Mouse (Mus musculus) B cell, adult 67 days (primary cell): ENCODE measurements around the gene Osr1. TPM values are rescaled to one million over a fixed set of nuclear protein-coding genes. Genes with fewer than 3 reads are reported as not detected.

Experiments used
- total RNA-seq, 2 experiments: library from RNA; stranded (reverse); gene quantifications; 4 replicates each; pipeline ENCODE4 v1.2.4; 2023

Gene Osr1
- total RNA-seq: not detected

GRCm38 (mm10) chr12:9569971-9570370 lies at the start of gene Osr1:
TSS of gene Osr1 (plus strand) at chr12:9570116.

